Comparison of ENCODE assay signal across 10 mouse cellular contexts in the genomic region with DNA sequence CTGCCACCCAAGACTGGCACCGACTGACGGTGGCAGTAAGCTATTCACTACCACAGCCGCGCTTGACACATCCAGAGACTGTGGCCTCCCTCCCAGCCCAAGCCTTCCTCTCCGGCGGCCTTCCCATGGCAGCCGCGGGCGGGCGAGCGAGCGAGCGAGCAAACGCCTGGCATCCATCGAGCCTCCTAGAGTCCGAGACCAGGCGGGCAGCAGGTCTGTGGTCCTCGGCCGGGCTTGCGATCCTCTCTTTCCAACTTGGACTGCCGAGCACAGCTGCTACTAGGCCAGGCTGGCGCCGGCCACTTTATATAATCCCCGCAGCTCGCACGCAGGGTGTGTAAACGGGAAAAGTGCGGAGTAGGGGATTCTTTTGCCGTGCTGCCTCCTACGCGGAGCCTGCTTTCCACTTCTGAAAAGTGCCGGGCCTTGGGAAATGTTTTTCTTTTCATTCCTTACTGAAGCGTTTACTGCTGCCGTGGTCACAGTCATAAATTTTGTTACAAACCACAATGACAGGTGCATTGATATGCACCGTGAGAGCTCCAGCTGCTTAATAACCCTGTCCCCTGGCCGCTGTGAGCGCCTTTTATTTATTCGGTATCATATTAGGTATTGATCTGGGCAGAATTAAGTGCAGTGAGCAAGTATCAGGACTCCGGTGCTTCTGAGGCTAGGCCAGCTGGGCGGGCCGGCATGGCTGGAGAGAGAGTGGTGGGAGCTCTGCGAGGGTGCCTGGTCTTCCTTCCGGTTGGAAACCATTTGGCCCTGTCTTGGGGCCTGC. TPM values are rescaled to one million over a fixed set of nuclear protein-coding genes. Genes with fewer than 3 reads are reported as not detected.
A peak's percentile ranks its signal among the peaks of the same experiment; 100 is the strongest.
DNase-seq lines count a peak whose midpoint lies in the region; ATAC-seq lines count a peak whose summit lies in the region.
"Had no signal": no experiment of that assay in that cellular context is flagged by ENCODE, and none has a peak within 500 bp of the region (broad histone marks: within the 10 kb centered on the region; RNA-seq: fewer than 3 reads in every experiment).

No protein-coding gene starts in this region.

- peaks cover 36% of the 10 kb centered on the region for H3K27me3 ChIP-seq in kidney, embryonic 15.5 days
- H3K27me3 ChIP-seq in hindbrain, embryonic 11.5 days (ENCODE audit: control insufficient read depth, insufficient read depth, low read length): peaks cover 72% of the 10 kb centered on the region
- H3K27me3 ChIP-seq in limb, embryonic 15.5 days: peaks cover 97% of the 10 kb centered on the region

- 2% methylated on average over 43 of the region's 43 CpGs for WGBS in kidney, embryonic 15.5 days
- under 1% methylated on average over 43 of the region's 43 CpGs for WGBS in hindbrain, embryonic 11.5 days
- 3% methylated on average over 43 of the region's 43 CpGs for WGBS in limb, embryonic 15.5 days

- no peak for DNase-seq in kidney, adult 11 months
- peak; percentile 53 for DNase-seq in embryo, embryonic 10 days (ENCODE audit: low spot score)
- peak; percentile 69 for DNase-seq in hindbrain, embryonic 11.5 days (ENCODE audit: low spot score)
- no peak for DNase-seq in adipocyte (ENCODE audit: low spot score)
- no peak for DNase-seq in left cerebral cortex, adult 11 months (ENCODE audit: low spot score)
- no peak for DNase-seq in right cerebral cortex, postnatal 14 days

- H3K36me3 ChIP-seq in kidney, embryonic 15.5 days: no peaks in the 10 kb centered on the region
- no peaks in the 10 kb centered on the region for H3K36me3 ChIP-seq in hindbrain, embryonic 11.5 days (ENCODE audit: control insufficient read depth, insufficient read depth, low read length)
- H3K36me3 ChIP-seq in limb, embryonic 15.5 days: no peaks in the 10 kb centered on the region
- H3K36me3 ChIP-seq: midbrain, embryonic 12.5 days had no signal

- peak; percentile 59 for ATAC-seq in kidney, embryonic 15.5 days (replicated peaks; ENCODE audit: low FRiP score)
- 0 out of 2 replicates have a peak, but pooled peaks have one; percentile 31 for ATAC-seq in hindbrain, embryonic 11.5 days (ENCODE audit: low FRiP score)
- ATAC-seq in limb, embryonic 15.5 days (ENCODE audit: insufficient number of reproducible peaks, low FRiP score, low TSS enrichment, low read depth): no peak

- H3K4me3 ChIP-seq in kidney, embryonic 15.5 days (replicated peaks): peak overlapping the region; percentile 45
- peak overlapping the region; percentile 48 for H3K4me3 ChIP-seq in hindbrain, embryonic 11.5 days (ENCODE audit: low read depth, low read length)
- peak overlapping the region; percentile 19 for H3K4me3 ChIP-seq in limb, embryonic 15.5 days
- H3K4me3 ChIP-seq: midbrain, embryonic 12.5 days had no signal

- no peaks in the 10 kb centered on the region for H3K9me3 ChIP-seq in kidney, embryonic 15.5 days (replicated peaks)
- H3K9me3 ChIP-seq in hindbrain, embryonic 11.5 days (ENCODE audit: control insufficient read depth, low read length): no peaks in the 10 kb centered on the region
- H3K9me3 ChIP-seq in limb, embryonic 15.5 days: no peaks in the 10 kb centered on the region
- H3K9me3 ChIP-seq: midbrain, embryonic 12.5 days had no signal

- H3K9ac ChIP-seq in kidney, embryonic 15.5 days: peak overlapping the region; percentile 53
- peak overlapping the region; percentile 76 for H3K9ac ChIP-seq in hindbrain, embryonic 11.5 days (ENCODE audit: low read depth, low read length)
- no peak overlapping the region for H3K9ac ChIP-seq in limb, embryonic 15.5 days
- H3K9ac ChIP-seq: midbrain, embryonic 12.5 days had no signal

- H3K4me2 ChIP-seq in kidney, embryonic 15.5 days: peak overlapping the region; percentile 77
- peak overlapping the region; percentile 54 for H3K4me2 ChIP-seq in hindbrain, embryonic 11.5 days (replicated peaks; ENCODE audit: low read depth, low read length)
- peak overlapping the region; percentile 25; the same call in 1 of the 2 replicates for H3K4me2 ChIP-seq in limb, embryonic 15.5 days
- H3K4me2 ChIP-seq: midbrain, embryonic 12.5 days had no signal

- H3K4me1 ChIP-seq in kidney, embryonic 15.5 days: peaks cover 71% of the 10 kb centered on the region
- H3K4me1 ChIP-seq in hindbrain, embryonic 11.5 days (replicated peaks; ENCODE audit: control insufficient read depth, insufficient read depth, low read length): no peaks in the 10 kb centered on the region
- peaks cover 33% of the 10 kb centered on the region for H3K4me1 ChIP-seq in limb, embryonic 15.5 days

- peak overlapping the region; percentile 96 for H3K27ac ChIP-seq in kidney, embryonic 15.5 days
- H3K27ac ChIP-seq in hindbrain, embryonic 11.5 days (ENCODE audit: low read depth, low read length): peak overlapping the region; percentile 95
- no peak overlapping the region for H3K27ac ChIP-seq in limb, embryonic 15.5 days
- H3K27ac ChIP-seq: midbrain, embryonic 12.5 days had no signal

RNA-seq across cellular contexts. Expression of gene Gm28230, which starts 14.0 kb away (rescaled TPM):
- 1.7 and 2.3 TPM in 2 replicates for polyA plus RNA-seq in kidney, embryonic 15.5 days (2015; fragmentation: Nextera tagmentation; extraction: Ambion mirVana)
- 0.73 and 0.89 TPM in 2 replicates for polyA plus RNA-seq in hindbrain, embryonic 11.5 days (2014; fragmentation: Nextera tagmentation; extraction: Ambion mirVana)
- polyA plus RNA-seq in limb, embryonic 15.5 days (2015; fragmentation: Nextera tagmentation; extraction: Ambion mirVana): 0.08 and 0.11 TPM in 2 replicates
- polyA plus RNA-seq: midbrain, embryonic 12.5 days; spleen, adult 2 months had no signal

RNA-seq across cellular contexts. Expression of gene Hoxd1, which starts 22.3 kb away (rescaled TPM):
- 1.2 and 1.5 TPM in 2 replicates for polyA plus RNA-seq in kidney, embryonic 15.5 days (2015; fragmentation: Nextera tagmentation; extraction: Ambion mirVana)
- 1.5 and 1.7 TPM in 2 replicates for polyA plus RNA-seq in hindbrain, embryonic 11.5 days (2014; fragmentation: Nextera tagmentation; extraction: Ambion mirVana)
- 0.26 and 0.42 TPM in 2 replicates for polyA plus RNA-seq in limb, embryonic 15.5 days (2015; fragmentation: Nextera tagmentation; extraction: Ambion mirVana)
- polyA plus RNA-seq: spleen, adult 2 months had no signal

RNA-seq across cellular contexts. Expression of gene Hoxd4, which starts 28.8 kb away (rescaled TPM):
- polyA plus RNA-seq in kidney, embryonic 15.5 days (2015; fragmentation: Nextera tagmentation; extraction: Ambion mirVana): 5.6 and 5.8 TPM in 2 replicates
- polyA plus RNA-seq in hindbrain, embryonic 11.5 days (2014; fragmentation: Nextera tagmentation; extraction: Ambion mirVana): 3.3 and 3.7 TPM in 2 replicates
- polyA plus RNA-seq in limb, embryonic 15.5 days (2015; fragmentation: Nextera tagmentation; extraction: Ambion mirVana): 0.29 and 0.66 TPM in 2 replicates
- polyA plus RNA-seq: midbrain, embryonic 12.5 days had no signal

RNA-seq across cellular contexts. Expression of gene Hoxd3, which starts 28.8 kb away (rescaled TPM):
- polyA plus RNA-seq in kidney, embryonic 15.5 days (2015; fragmentation: Nextera tagmentation; extraction: Ambion mirVana): 15.2 and 15.9 TPM in 2 replicates
- 49.5 and 58.0 TPM in 2 replicates for polyA plus RNA-seq in hindbrain, embryonic 11.5 days (2014; fragmentation: Nextera tagmentation; extraction: Ambion mirVana)
- polyA plus RNA-seq in limb, embryonic 15.5 days (2015; fragmentation: Nextera tagmentation; extraction: Ambion mirVana): 0.55 and 0.65 TPM in 2 replicates
- polyA plus RNA-seq: midbrain, embryonic 12.5 days; spleen, adult 2 months had no signal

RNA-seq across cellular contexts. Expression of gene Hoxd8, which starts 36.1 kb away (rescaled TPM):
- polyA plus RNA-seq in kidney, embryonic 15.5 days (2015; fragmentation: Nextera tagmentation; extraction: Ambion mirVana): 36.4 and 40.8 TPM in 2 replicates
- 0.19 and 0.50 TPM in 2 replicates for polyA plus RNA-seq in hindbrain, embryonic 11.5 days (2014; fragmentation: Nextera tagmentation; extraction: Ambion mirVana)
- polyA plus RNA-seq in limb, embryonic 15.5 days (2015; fragmentation: Nextera tagmentation; extraction: Ambion mirVana): 5.9 and 7.3 TPM in 2 replicates

Comparison
In these comparisons a context has a peak if more than half of its experiments do, and no peak if none do; other contexts are left out.
1. H3K4me2 ChIP-seq: peak in every context shown above with its lines; median percentile 77 in kidney, embryonic 15.5 days; 54 in hindbrain, embryonic 11.5 days; 25 in limb, embryonic 15.5 days.
2. DNase-seq: peak in embryo, embryonic 10 days (single experiment) and hindbrain, embryonic 11.5 days (single experiment); none in kidney, adult 11 months (single experiment), adipocyte (single experiment), left cerebral cortex, adult 11 months (single experiment) and right cerebral cortex, postnatal 14 days (single experiment).
3. Peak in every context shown above with its lines, with median percentiles within 50 percentile points of each other: H3K4me3 ChIP-seq.